Mouse (Mus musculus) heart, embryonic 10.5 days (tissue): Measurements from ENCODE around the gene Fer. TPM values are rescaled to one million over a fixed set of nuclear protein-coding genes. Genes with fewer than 3 reads are reported as not detected.

Source experiments
- DNase-seq: peaks from one replicate; pipeline ENCODE4 v3.0.0-alpha.2; 2017; ENCODE audit warnings: low spot score
- H3K27ac ChIP-seq: fragments of 300-500 bp; sonication (generic); 2 replicates; pipeline ENCODE4 v1.5.1; 2016; ENCODE audit warnings: mild to moderate bottlenecking
- H3K27me3 ChIP-seq: fragments of 300-500 bp; sonication (generic); 2 replicates; pipeline ENCODE4 v1.6.1; 2016; ENCODE audit warnings: mild to moderate bottlenecking; ENCODE audit not compliant: poor library complexity, insufficient read depth, severe bottlenecking
- H3K36me3 ChIP-seq: fragments of 300-500 bp; sonication (generic); 2 replicates; pipeline ENCODE4 v1.6.1; 2016; ENCODE audit warnings: mild to moderate bottlenecking, moderate library complexity
- H3K4me1 ChIP-seq: fragments of 300-500 bp; sonication (generic); 2 replicates; pipeline ENCODE4 v1.6.1; 2016; ENCODE audit warnings: mild to moderate bottlenecking
- H3K4me3 ChIP-seq: fragments of 300-500 bp; sonication (generic); 2 replicates; pipeline ENCODE4 v1.5.1; 2016; ENCODE audit warnings: mild to moderate bottlenecking, moderate library complexity
- H3K9me3 ChIP-seq: fragments of 300-500 bp; sonication (generic); 2 replicates; pipeline ENCODE4 v1.6.1; 2016; ENCODE audit warnings: mild to moderate bottlenecking, moderate library complexity
- WGBS: fragments of 180-500 bp; shearing (Covaris S2); methylation state at CpG from one replicate; pipeline ENCODE4 v1.1.7; 2016; 5-methylcytosine and 5-hydroxymethylcytosine counted together
- polyA plus RNA-seq: library from polyadenylated mRNA; unstranded; fragments of >200 nt; fragmentation: Nextera tagmentation; extraction: Ambion mirVana; gene quantifications from 2 replicates; pipeline ENCODE4 v1.2.1, GENCODE M21; 2016

The Fer gene
- polyA plus RNA-seq, 1 experiment from 2014 or later: 28.1 TPM

- Histone ChIP-seq H3K27ac (no peak overlapping the region), H3K4me1 (peaks cover 6% of the 10 kb centered on the region)
- WGBS: 84% methylated on average over 4 of the region's 4 CpGs
Observed at GRCm38 (mm10) chr17:64005575-64006249, 142.8 kb downstream of the Fer start.

GRCm38 (mm10) chr17:64016606-64017005, 153.7 kb downstream of the Fer start:
- no peaks in the 10 kb centered on the region for H3K27me3 ChIP-seq
- peaks cover 7% of the 10 kb centered on the region; the same call in 1 of the 2 replicates for H3K4me1 ChIP-seq
- no peak overlapping the region for H3K27ac ChIP-seq
- no peaks in the 10 kb centered on the region for H3K36me3 ChIP-seq
- H3K4me3 ChIP-seq: no peak overlapping the region
- no peak for DNase-seq
- WGBS: 91% methylated on average over 4 of the region's 4 CpGs
- no peaks in the 10 kb centered on the region for H3K9me3 ChIP-seq

More at GRCm38 (mm10) chr17:64005575-64006249, 142.8 kb downstream of the Fer start:
- no peak overlapping the region for H3K4me3 ChIP-seq
- H3K27me3 ChIP-seq: no peaks in the 10 kb centered on the region
- H3K9me3 ChIP-seq: no peaks in the 10 kb centered on the region
- no peak for DNase-seq
- H3K36me3 ChIP-seq: 0 out of 2 replicates have a peak, but pooled peaks cover 3% of the 10 kb centered on the region

GRCm38 (mm10) chr17:64018240-64018639, 155.4 kb downstream of the Fer start:
- Histone ChIP-seq H3K9me3 (no peaks in the 10 kb centered on the region), H3K4me3 (no peak overlapping the region), H3K27ac (no peak overlapping the region), H3K4me1 (peaks cover 7% of the 10 kb centered on the region; the same call in 1 of the 2 replicates), H3K27me3 (no peaks in the 10 kb centered on the region), H3K36me3 (no peaks in the 10 kb centered on the region)
- no peak for DNase-seq
- 93% methylated on average over 6 of the region's 6 CpGs for WGBS

GRCm38 (mm10) chr17:64018870-64019269, 156.0 kb downstream of the Fer start:
- 68% methylated on average over 3 of the region's 3 CpGs for WGBS
- H3K4me3 ChIP-seq: no peak overlapping the region
- H3K4me1 ChIP-seq: peaks cover 7% of the 10 kb centered on the region; the same call in 1 of the 2 replicates
- H3K9me3 ChIP-seq: no peaks in the 10 kb centered on the region
- H3K36me3 ChIP-seq: no peaks in the 10 kb centered on the region
- no peaks in the 10 kb centered on the region for H3K27me3 ChIP-seq
- DNase-seq: no peak
- H3K27ac ChIP-seq: no peak overlapping the region

- H3K36me3 ChIP-seq: no peaks in the 10 kb centered on the region
- no peaks in the 10 kb centered on the region for H3K27me3 ChIP-seq
- peaks cover 7% of the 10 kb centered on the region; the same call in 1 of the 2 replicates for H3K4me1 ChIP-seq
- 71% methylated on average over 5 of the region's 5 CpGs for WGBS
- no peaks in the 10 kb centered on the region for H3K9me3 ChIP-seq
- no peak for DNase-seq
- H3K27ac ChIP-seq: no peak overlapping the region
- H3K4me3 ChIP-seq: no peak overlapping the region
Observed at GRCm38 (mm10) chr17:64019646-64020045, 156.8 kb downstream of the Fer start.

GRCm38 (mm10) chr17:64026485-64026884, 163.6 kb downstream of the Fer start:
- H3K27ac ChIP-seq: no peak overlapping the region
- DNase-seq: no peak
- WGBS: 75% methylated on average over 2 of the region's 2 CpGs
- no peaks in the 10 kb centered on the region for H3K27me3 ChIP-seq
- H3K9me3 ChIP-seq: no peaks in the 10 kb centered on the region
- H3K36me3 ChIP-seq: no peaks in the 10 kb centered on the region
- no peak overlapping the region for H3K4me3 ChIP-seq
- no peaks in the 10 kb centered on the region for H3K4me1 ChIP-seq

- H3K27me3 ChIP-seq: no peaks in the 10 kb centered on the region
- H3K9me3 ChIP-seq: no peaks in the 10 kb centered on the region
- no peaks in the 10 kb centered on the region for H3K36me3 ChIP-seq
- no peak overlapping the region for H3K4me3 ChIP-seq
- DNase-seq: no peak
- peaks cover 9% of the 10 kb centered on the region; the same call in 1 of the 2 replicates for H3K4me1 ChIP-seq
- no peak overlapping the region for H3K27ac ChIP-seq
Observed at GRCm38 (mm10) chr17:64041771-64042170, 178.9 kb downstream of the Fer start.

- Histone ChIP-seq H3K9me3 (no peaks in the 10 kb centered on the region), H3K36me3 (no peaks in the 10 kb centered on the region), H3K4me3 (no peak overlapping the region), H3K27ac (no peak overlapping the region), H3K4me1 (peaks cover 9% of the 10 kb centered on the region; the same call in 1 of the 2 replicates), H3K27me3 (no peaks in the 10 kb centered on the region)
- DNase-seq: no peak
- WGBS: 64% methylated on average over 7 of the region's 7 CpGs
Observed at GRCm38 (mm10) chr17:64045326-64045725, 182.5 kb downstream of the Fer start.

GRCm38 (mm10) chr17:64046557-64046956, 183.7 kb downstream of the Fer start:
- Histone ChIP-seq H3K27me3 (no peaks in the 10 kb centered on the region), H3K4me3 (no peak overlapping the region), H3K9me3 (no peaks in the 10 kb centered on the region), H3K4me1 (peaks cover 9% of the 10 kb centered on the region; the same call in 1 of the 2 replicates), H3K27ac (no peak overlapping the region), H3K36me3 (no peaks in the 10 kb centered on the region)
- WGBS: 85% methylated on average over 3 of the region's 3 CpGs
- DNase-seq: no peak

GRCm38 (mm10) chr17:64050911-64051310, 188.0 kb downstream of the Fer start:
- no peak overlapping the region for H3K4me3 ChIP-seq
- no peaks in the 10 kb centered on the region for H3K27me3 ChIP-seq
- DNase-seq: no peak
- H3K27ac ChIP-seq: no peak overlapping the region
- WGBS: 83% methylated on average over 5 of the region's 5 CpGs
- peaks cover 3% of the 10 kb centered on the region; the same call in 1 of the 2 replicates for H3K4me1 ChIP-seq
- no peaks in the 10 kb centered on the region for H3K9me3 ChIP-seq
- no peaks in the 10 kb centered on the region for H3K36me3 ChIP-seq

- H3K4me1 ChIP-seq: no peaks in the 10 kb centered on the region; the same call in 1 of the 2 replicates
- H3K36me3 ChIP-seq: no peaks in the 10 kb centered on the region
- 82% methylated on average over 11 of the region's 11 CpGs for WGBS
- no peak overlapping the region for H3K27ac ChIP-seq
- DNase-seq: no peak
- H3K27me3 ChIP-seq: no peaks in the 10 kb centered on the region
- H3K9me3 ChIP-seq: no peaks in the 10 kb centered on the region
- H3K4me3 ChIP-seq: no peak overlapping the region
Observed at GRCm38 (mm10) chr17:64053636-64054035, 190.8 kb downstream of the Fer start.

GRCm38 (mm10) chr17:64060529-64060928, 197.7 kb downstream of the Fer start:
- no peak for DNase-seq
- no peak overlapping the region for H3K4me3 ChIP-seq
- 0 out of 2 replicates have a peak, but pooled peaks cover 3% of the 10 kb centered on the region for H3K4me1 ChIP-seq
- H3K36me3 ChIP-seq: no peaks in the 10 kb centered on the region
- no peak overlapping the region for H3K27ac ChIP-seq
- no peaks in the 10 kb centered on the region for H3K27me3 ChIP-seq
- no peaks in the 10 kb centered on the region for H3K9me3 ChIP-seq

GRCm38 (mm10) chr17:64065243-64065642, 202.4 kb downstream of the Fer start:
- WGBS: 77% methylated on average over 3 of the region's 3 CpGs
- Histone ChIP-seq H3K4me1 (0 out of 2 replicates have a peak, but pooled peaks cover 3% of the 10 kb centered on the region), H3K9me3 (no peaks in the 10 kb centered on the region), H3K27me3 (no peaks in the 10 kb centered on the region), H3K27ac (no peak overlapping the region), H3K4me3 (no peak overlapping the region), H3K36me3 (no peaks in the 10 kb centered on the region)
- no peak for DNase-seq
